Mouse (Mus musculus): ENCODE measurements around the gene Ccdc93. TPM values are rescaled to one million over a fixed set of nuclear protein-coding genes. Genes with fewer than 3 reads are reported as not detected.

The Ccdc93 gene
- polyA plus RNA-seq, 1 experiment from 2014 or later: 12.7 TPM

GRCm38 (mm10) chr1:121531439-121531838, 100.6 kb downstream of the Ccdc93 start:
- no peak for DNase-seq (ENCODE audit: low spot score)
- no peak overlapping the region for H3K4me3 ChIP-seq
- H3K27ac ChIP-seq (replicated peaks): no peak overlapping the region
- H3K27me3 ChIP-seq (replicated peaks; ENCODE audit: low read depth, poor library complexity, severe bottlenecking): peaks cover 37% of the 10 kb centered on the region
- H3K9me3 ChIP-seq: no peaks in the 10 kb centered on the region
- H3K4me1 ChIP-seq: peaks cover 16% of the 10 kb centered on the region
- no peaks in the 10 kb centered on the region for H3K36me3 ChIP-seq (replicated peaks)
- 74% methylated on average over 7 of the region's 7 CpGs for WGBS

- no peaks in the 10 kb centered on the region for H3K9me3 ChIP-seq
- H3K27ac ChIP-seq (replicated peaks): no peak overlapping the region
- H3K36me3 ChIP-seq (replicated peaks): no peaks in the 10 kb centered on the region
- no peak overlapping the region for H3K4me3 ChIP-seq
- H3K27me3 ChIP-seq (replicated peaks; ENCODE audit: low read depth, poor library complexity, severe bottlenecking): no peaks in the 10 kb centered on the region
- DNase-seq (ENCODE audit: low spot score): no peak
- 84% methylated on average over 8 of the region's 8 CpGs for WGBS
- no peaks in the 10 kb centered on the region for H3K4me1 ChIP-seq
Measured at GRCm38 (mm10) chr1:121540361-121540760, 109.5 kb downstream of the Ccdc93 start.

GRCm38 (mm10) chr1:121546844-121547243, 116.0 kb downstream of the Ccdc93 start:
- Histone ChIP-seq H3K27ac (replicated peaks) (no peak overlapping the region), H3K27me3 (replicated peaks; ENCODE audit: low read depth, poor library complexity, severe bottlenecking) (no peaks in the 10 kb centered on the region), H3K4me1 (no peaks in the 10 kb centered on the region), H3K4me3 (no peak overlapping the region), H3K36me3 (replicated peaks) (peaks cover 26% of the 10 kb centered on the region), H3K9me3 (no peaks in the 10 kb centered on the region)
- 89% methylated on average over 2 of the region's 2 CpGs for WGBS
- DNase-seq (ENCODE audit: low spot score): no peak

GRCm38 (mm10) chr1:121548667-121549066, 117.8 kb downstream of the Ccdc93 start:
- no peak overlapping the region for H3K4me3 ChIP-seq
- H3K4me1 ChIP-seq: no peaks in the 10 kb centered on the region
- H3K36me3 ChIP-seq (replicated peaks): peaks cover 44% of the 10 kb centered on the region
- DNase-seq (ENCODE audit: low spot score): no peak
- H3K27ac ChIP-seq (replicated peaks): no peak overlapping the region
- no peaks in the 10 kb centered on the region for H3K27me3 ChIP-seq (replicated peaks; ENCODE audit: low read depth, poor library complexity, severe bottlenecking)
- H3K9me3 ChIP-seq: no peaks in the 10 kb centered on the region
- WGBS: 91% methylated on average over 4 of the region's 4 CpGs

GRCm38 (mm10) chr1:121549456-121549855, 118.6 kb downstream of the Ccdc93 start:
- WGBS: 74% methylated on average over 4 of the region's 4 CpGs
- Histone ChIP-seq H3K4me1 (no peaks in the 10 kb centered on the region), H3K4me3 (no peak overlapping the region), H3K36me3 (replicated peaks) (peaks cover 52% of the 10 kb centered on the region), H3K9me3 (no peaks in the 10 kb centered on the region), H3K27ac (replicated peaks) (no peak overlapping the region), H3K27me3 (replicated peaks; ENCODE audit: low read depth, poor library complexity, severe bottlenecking) (no peaks in the 10 kb centered on the region)
- DNase-seq (ENCODE audit: low spot score): no peak

GRCm38 (mm10) chr1:121550801-121551456, 120.1 kb downstream of the Ccdc93 start:
- no peak overlapping the region for H3K27ac ChIP-seq (replicated peaks)
- 85% methylated on average over 16 of the region's 16 CpGs for WGBS
- no peak overlapping the region for H3K4me3 ChIP-seq
- peaks cover 67% of the 10 kb centered on the region for H3K36me3 ChIP-seq (replicated peaks)
- H3K27me3 ChIP-seq (replicated peaks; ENCODE audit: low read depth, poor library complexity, severe bottlenecking): no peaks in the 10 kb centered on the region
- no peaks in the 10 kb centered on the region for H3K4me1 ChIP-seq
- no peaks in the 10 kb centered on the region for H3K9me3 ChIP-seq
- DNase-seq (ENCODE audit: low spot score): no peak

GRCm38 (mm10) chr1:121551457-121551835, 120.6 kb downstream of the Ccdc93 start:
- Histone ChIP-seq H3K36me3 (replicated peaks) (peaks cover 72% of the 10 kb centered on the region), H3K4me1 (no peaks in the 10 kb centered on the region), H3K9me3 (no peaks in the 10 kb centered on the region), H3K27ac (replicated peaks) (no peak overlapping the region), H3K4me3 (no peak overlapping the region), H3K27me3 (replicated peaks; ENCODE audit: low read depth, poor library complexity, severe bottlenecking) (no peaks in the 10 kb centered on the region)
- WGBS: 88% methylated on average over 7 of the region's 7 CpGs
- no peak for DNase-seq (ENCODE audit: low spot score)

Other genes with a start within 250 kb of the Ccdc93 start
- 18.6 and 21.7 TPM in 2 replicates for gene Insig2, start 98.5 kb upstream of the Ccdc93 start, polyA plus RNA-seq (2016; fragmentation: Nextera tagmentation; extraction: Ambion mirVana)
- gene Htr5b, start 97.4 kb downstream of the Ccdc93 start, polyA plus RNA-seq (2016; fragmentation: Nextera tagmentation; extraction: Ambion mirVana): 0.15 and 0.31 TPM in 2 replicates
- gene Ddx18, start 136.9 kb downstream of the Ccdc93 start, polyA plus RNA-seq (2016; fragmentation: Nextera tagmentation; extraction: Ambion mirVana): 77.9 and 81.4 TPM in 2 replicates

Data from embryonic facial prominence, embryonic 10.5 days (tissue).